Mouse (Mus musculus) mouse embryonic stem cell (cell line): ENCODE measurements at regions not wholly inside any gene's neighbourhood (a gene's known extent, or its start where the extent isn't known, plus 50 kb on each side); places are given as distances from the start of the nearest gene placed in this dataset.

Experiments used
- in situ Hi-C, 2 experiments: fragments of 300-500 bp; cut with MboI; formaldehyde crosslinking; loops; 1 replicate in 1 of 2; 3 replicates in 1 of 2; pipeline ENCODE4 v1.14.3; 2019 to 2020; ENCODE audit warnings: low sequenced_read_pairs in 2 of 2, low pct_unique_long_range_greater_than_20kb in 1 of 2, mixed read lengths in 1 of 2; ENCODE audit not compliant: unreplicated experiment in 1 of 2

GRCm38 (mm10) chr13:84565644-84566532, 343.8 kb downstream of the Tmem161b start:
- in situ Hi-C loops = no loop called here

- in situ Hi-C loops = no loop called here
Observed at GRCm38 (mm10) chr13:84566533-84566832, 344.4 kb downstream of the Tmem161b start.

GRCm38 (mm10) chr13:84569371-84569770, 347.3 kb downstream of the Tmem161b start:
- in situ Hi-C loops = no loop called here

- in situ Hi-C loops = no loop called here
Observed at GRCm38 (mm10) chr13:84570206-84570605, 348.1 kb downstream of the Tmem161b start.

- in situ Hi-C loops = no loop called here
Observed at GRCm38 (mm10) chr13:84570984-84571844, 349.1 kb downstream of the Tmem161b start.

DNA sequence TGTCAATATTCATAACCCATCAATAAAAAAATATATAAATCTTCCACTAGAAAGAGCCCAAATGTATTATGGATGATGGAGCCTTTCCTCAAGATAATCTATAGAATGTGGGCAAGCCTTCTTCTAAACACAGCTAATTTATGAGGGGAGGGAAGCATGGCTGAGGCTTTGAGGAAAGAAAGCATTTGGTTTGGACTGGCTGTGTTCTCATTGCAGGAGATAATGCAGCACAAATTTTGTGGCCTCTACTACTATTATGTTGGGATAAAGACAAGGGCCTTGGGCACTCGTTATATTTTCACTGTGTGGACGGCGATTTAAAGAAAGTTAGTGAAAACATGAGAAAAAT, 349.7 kb downstream of the Tmem161b start:
- in situ Hi-C loops = no loop called here

- in situ Hi-C loops = no loop called here
Observed at GRCm38 (mm10) chr13:84572231-84572630, 350.1 kb downstream of the Tmem161b start.

DNA sequence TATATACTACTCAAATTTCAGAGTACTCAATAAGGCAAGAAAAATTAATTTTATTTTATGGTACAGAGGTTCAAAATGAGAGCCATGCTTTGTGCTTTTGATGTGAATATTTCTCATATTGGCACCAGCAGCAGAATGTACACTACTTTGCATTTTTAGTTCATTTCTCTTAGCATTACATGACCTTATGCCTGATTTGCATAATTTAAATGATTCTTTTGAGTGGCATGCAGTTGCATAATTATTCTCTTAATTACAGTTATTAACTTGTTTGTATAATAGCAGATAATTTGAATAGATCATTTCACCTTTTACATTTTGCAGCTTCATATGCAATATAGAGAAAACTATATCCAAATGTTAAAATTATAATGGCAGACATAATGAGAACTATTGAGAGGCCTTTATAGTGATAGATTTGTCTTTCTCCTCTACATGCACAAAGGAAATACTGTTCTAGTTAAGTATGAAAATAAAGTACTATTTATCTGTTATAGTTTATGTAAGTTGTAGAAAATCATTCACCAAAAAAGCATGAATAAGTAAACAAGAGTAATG, 374.6 kb downstream of the Tmem161b start:
- in situ Hi-C loops = no loop called here

DNA sequence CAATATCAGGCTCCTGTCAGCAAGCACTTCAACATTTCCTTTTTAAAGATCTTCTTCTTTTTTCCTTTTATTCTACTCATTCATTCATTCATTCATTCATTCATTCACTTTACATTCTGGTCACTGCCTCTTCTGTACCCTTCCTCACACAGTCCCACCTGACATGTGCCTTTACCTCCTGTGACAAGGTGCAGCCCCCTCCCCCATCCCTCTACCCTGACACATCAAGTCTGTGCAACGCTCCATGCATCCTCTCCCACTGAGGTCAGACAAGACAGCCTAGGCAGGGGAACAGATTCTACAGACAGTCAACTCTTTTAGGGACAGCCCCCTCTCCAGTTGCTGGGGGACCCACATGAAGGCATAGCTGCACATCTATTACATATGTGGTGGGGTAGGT, 380.5 kb downstream of the Tmem161b start:
- in situ Hi-C loops = no loop called here

- in situ Hi-C loops = no loop called here
Observed at GRCm38 (mm10) chr13:84612497-84612896, 390.4 kb downstream of the Tmem161b start.

DNA sequence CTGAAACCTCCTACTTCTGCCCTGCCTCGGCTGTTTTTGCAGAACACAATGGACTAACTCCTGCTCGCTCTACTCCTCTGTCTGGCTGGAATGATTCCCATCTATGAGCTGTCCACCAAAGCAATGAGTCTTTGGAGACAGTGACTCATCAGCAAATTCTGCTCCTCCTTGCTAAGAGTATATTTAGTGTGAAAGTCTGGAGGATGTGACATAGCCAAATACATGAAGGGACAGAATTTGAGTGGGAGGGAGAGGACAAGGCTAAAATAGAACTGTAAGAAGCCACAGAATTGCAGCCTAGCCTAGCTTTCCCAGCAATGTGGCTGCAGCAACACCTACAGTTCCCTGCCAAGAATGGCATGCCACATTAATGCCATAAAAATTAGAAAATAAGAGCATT, 390.9 kb downstream of the Tmem161b start:
- in situ Hi-C loops = no loop called here

GRCm38 (mm10) chr13:84624691-84625090, 402.6 kb downstream of the Tmem161b start:
- in situ Hi-C loops = no loop called here

GRCm38 (mm10) chr13:84625527-84625926, 403.4 kb downstream of the Tmem161b start:
- in situ Hi-C loops = no loop called here

GRCm38 (mm10) chr13:84625927-84626326, 403.8 kb downstream of the Tmem161b start:
- in situ Hi-C loops = no loop called here

DNA sequence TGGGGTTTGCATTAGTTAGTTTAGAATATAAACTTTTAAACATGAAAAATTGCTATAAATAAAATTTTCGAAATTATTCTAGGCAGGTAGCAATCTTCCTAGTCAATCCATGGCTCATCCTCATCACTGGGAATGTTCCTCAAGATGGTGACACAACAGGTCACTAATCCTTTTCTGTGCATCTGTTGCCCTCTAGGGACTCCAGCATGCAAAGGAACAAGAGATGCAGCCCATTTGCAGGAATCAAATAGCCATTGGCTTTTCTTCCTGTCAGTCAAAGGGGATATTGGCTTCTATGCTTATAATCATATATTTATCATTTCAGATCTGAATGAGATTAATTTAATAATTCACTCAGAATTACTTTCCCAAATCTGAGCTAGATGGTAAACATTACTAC, 404.3 kb downstream of the Tmem161b start:
- in situ Hi-C loops = no loop called here

GRCm38 (mm10) chr13:84630686-84631085, 408.6 kb downstream of the Tmem161b start:
- in situ Hi-C loops = no loop called here

GRCm38 (mm10) chr13:84632493-84632892, 410.4 kb downstream of the Tmem161b start:
- in situ Hi-C loops = no loop called here

GRCm38 (mm10) chr13:84636831-84637230, 414.7 kb downstream of the Tmem161b start:
- in situ Hi-C loops = no loop called here

DNA sequence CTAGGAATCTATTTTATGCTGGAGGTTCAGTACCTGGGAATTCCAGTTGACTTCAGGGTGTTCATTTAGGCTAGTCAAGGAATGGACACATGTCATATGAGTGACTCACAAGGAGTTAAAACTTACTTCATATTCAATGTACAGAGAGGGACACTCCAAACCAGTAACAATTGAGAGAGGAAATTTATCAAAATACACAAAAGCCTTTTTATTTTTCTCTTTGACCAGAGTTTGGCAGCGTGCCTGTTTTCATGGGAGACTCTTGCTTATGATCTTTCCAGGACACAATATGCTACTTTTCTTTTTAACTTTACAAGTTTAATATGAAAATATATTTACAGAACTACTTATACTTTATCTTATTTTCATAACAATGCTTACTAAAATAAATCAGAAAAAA, 415.5 kb downstream of the Tmem161b start:
- in situ Hi-C loops = no loop called here
